Mouse (Mus musculus) layer of hippocampus, adult 9-11 months (tissue): ENCODE measurements around the gene Fank1.
A peak's percentile ranks its signal among the peaks of the same experiment; 100 is the strongest.

ENCODE experiments used
- DNase-seq: peaks from one replicate; pipeline ENCODE4 v3.0.0; 2022

The Fank1 gene

GRCm38 (mm10) chr7:133768517-133768916 is 8.1 kb upstream of the Fank1 start:
- DNase-seq, result no peak

GRCm38 (mm10) chr7:133775179-133775578 is 1.5 kb upstream of the Fank1 start:
- no peak for DNase-seq

- no peak for DNase-seq
Observed at GRCm38 (mm10) chr7:133775796-133776625, 650 bp upstream of the Fank1 start.

- DNase-seq, result no peak
Observed at GRCm38 (mm10) chr7:133781583-133781982, 4.9 kb downstream of the Fank1 start.

GRCm38 (mm10) chr7:133781991-133782390 is 5.3 kb downstream of the Fank1 start:
- no peak for DNase-seq

GRCm38 (mm10) chr7:133782717-133783435 is 6.2 kb downstream of the Fank1 start, which contains the start of gene Dhx32:
Gene Dhx32, minus strand, starts transcription at chr7:133782726.
- peak; percentile 78 for DNase-seq

GRCm38 (mm10) chr7:133787571-133787970 is 10.9 kb downstream of the Fank1 start:
- DNase-seq, result no peak

GRCm38 (mm10) chr7:133788147-133788546 is 11.5 kb downstream of the Fank1 start:
- no peak for DNase-seq

- no peak for DNase-seq
Observed at GRCm38 (mm10) chr7:133790171-133790570, 13.5 kb downstream of the Fank1 start.

GRCm38 (mm10) chr7:133790608-133791229 is 14.1 kb downstream of the Fank1 start:
- DNase-seq, result no peak

- no peak for DNase-seq
Observed at GRCm38 (mm10) chr7:133792771-133793170, 16.1 kb downstream of the Fank1 start.

GRCm38 (mm10) chr7:133793248-133794131 is 16.8 kb downstream of the Fank1 start:
- DNase-seq, result peak; percentile 79

GRCm38 (mm10) chr7:133794720-133795119 is 18.1 kb downstream of the Fank1 start:
- DNase-seq, result no peak

- no peak for DNase-seq
Observed at GRCm38 (mm10) chr7:133799928-133800327, 23.3 kb downstream of the Fank1 start.

GRCm38 (mm10) chr7:133801823-133802222 is 25.2 kb downstream of the Fank1 start:
- DNase-seq, result no peak

- DNase-seq, result peak; percentile 45
Observed at GRCm38 (mm10) chr7:133805614-133806175, 29.0 kb downstream of the Fank1 start.

GRCm38 (mm10) chr7:133812927-133813326 is 36.3 kb downstream of the Fank1 start:
- no peak for DNase-seq

GRCm38 (mm10) chr7:133813331-133813730 is 36.7 kb downstream of the Fank1 start:
- peak; percentile 49 for DNase-seq

GRCm38 (mm10) chr7:133823751-133824150 is 47.1 kb downstream of the Fank1 start:
- no peak for DNase-seq

GRCm38 (mm10) chr7:133824579-133824978 is 47.9 kb downstream of the Fank1 start:
- DNase-seq, result no peak

GRCm38 (mm10) chr7:133828514-133828913 is 51.9 kb downstream of the Fank1 start:
- peak; percentile 5 for DNase-seq

- no peak for DNase-seq
Observed at GRCm38 (mm10) chr7:133829579-133829978, 52.9 kb downstream of the Fank1 start.
